Mouse (Mus musculus) midbrain, embryonic 15.5 days (tissue): ENCODE measurements at regions not wholly inside any gene's neighbourhood (a gene's known extent, or its start where the extent isn't known, plus 50 kb on each side); places are given as distances from the start of the nearest gene placed in this dataset.

ENCODE experiments used
- ATAC-seq: fragments of 200-750 bp; cut with Nextera tagmentation; replicated peaks from 2 replicates; pipeline ENCODE4 v1.8.0; 2017; ENCODE audit warnings: moderate TSS enrichment
- H3K27ac ChIP-seq: fragments of 300-500 bp; sonication (generic); 2 replicates; pipeline ENCODE4 v1.5.1; 2015; ENCODE audit warnings: mild to moderate bottlenecking, inconsistent platforms
- H3K27me3 ChIP-seq: fragments of 300-500 bp; sonication (generic); replicated peaks from 2 replicates; pipeline ENCODE4 v1.6.1; 2015; ENCODE audit warnings: inconsistent platforms
- H3K36me3 ChIP-seq: fragments of 300-500 bp; sonication (generic); replicated peaks from 2 replicates; pipeline ENCODE4 v1.6.1; 2015; ENCODE audit warnings: inconsistent platforms
- H3K4me1 ChIP-seq: fragments of 300-500 bp; sonication (generic); 2 replicates; pipeline ENCODE4 v1.6.1; 2015; ENCODE audit warnings: inconsistent platforms
- H3K4me2 ChIP-seq: fragments of 300-500 bp; sonication (generic); 2 replicates; pipeline ENCODE4 v1.6.1; 2015; ENCODE audit warnings: inconsistent platforms, mild to moderate bottlenecking, moderate library complexity
- H3K4me3 ChIP-seq: fragments of 300-500 bp; sonication (generic); 2 replicates; pipeline ENCODE4 v1.5.1; 2015; ENCODE audit warnings: mild to moderate bottlenecking, inconsistent platforms
- H3K9ac ChIP-seq: fragments of 300-500 bp; sonication (generic); 2 replicates; pipeline ENCODE4 v1.6.1; 2015; ENCODE audit warnings: mild to moderate bottlenecking, inconsistent platforms
- H3K9me3 ChIP-seq: fragments of 300-500 bp; sonication (generic); 2 replicates; pipeline ENCODE4 v1.6.1; 2016; ENCODE audit warnings: inconsistent platforms
- WGBS: fragments of 180-500 bp; shearing (Covaris S2); methylation state at CpG from one replicate; pipeline ENCODE4 v1.1.7; 2015; ENCODE audit warnings: mixed read lengths; 5-methylcytosine and 5-hydroxymethylcytosine counted together

- Histone ChIP-seq H3K27ac (no peak overlapping the region), H3K9ac (no peak overlapping the region), H3K4me1 (no peaks in the 10 kb centered on the region), H3K4me2 (no peak overlapping the region), H3K36me3 (no peaks in the 10 kb centered on the region), H3K27me3 (no peaks in the 10 kb centered on the region), H3K4me3 (no peak overlapping the region), H3K9me3 (no peaks in the 10 kb centered on the region)
- 86% methylated on average over 12 of the region's 12 CpGs for WGBS
- ATAC-seq: no peak
Observed at GRCm38 (mm10) chr11:110670626-110671508, 271.9 kb downstream of the Map2k6 start.

GRCm38 (mm10) chr11:110672941-110673340 lies 274.0 kb downstream of the Map2k6 start:
- no peak overlapping the region for H3K9ac ChIP-seq
- no peaks in the 10 kb centered on the region for H3K36me3 ChIP-seq
- no peaks in the 10 kb centered on the region for H3K27me3 ChIP-seq
- no peak overlapping the region for H3K4me2 ChIP-seq
- ATAC-seq: no peak
- H3K4me1 ChIP-seq: no peaks in the 10 kb centered on the region
- no peak overlapping the region for H3K27ac ChIP-seq
- H3K9me3 ChIP-seq: no peaks in the 10 kb centered on the region
- WGBS: 14% methylated on average over 1 of the region's 1 CpGs
- H3K4me3 ChIP-seq: no peak overlapping the region

GRCm38 (mm10) chr11:110692824-110693223 lies 275.0 kb upstream of the Kcnj16 start:
- no peak overlapping the region for H3K9ac ChIP-seq
- no peaks in the 10 kb centered on the region for H3K9me3 ChIP-seq
- H3K27ac ChIP-seq: no peak overlapping the region
- no peak for ATAC-seq
- H3K4me2 ChIP-seq: no peak overlapping the region
- WGBS: 93% methylated on average over 4 of the region's 4 CpGs
- H3K4me1 ChIP-seq: no peaks in the 10 kb centered on the region
- H3K27me3 ChIP-seq: no peaks in the 10 kb centered on the region
- H3K4me3 ChIP-seq: no peak overlapping the region
- H3K36me3 ChIP-seq: no peaks in the 10 kb centered on the region

DNA sequence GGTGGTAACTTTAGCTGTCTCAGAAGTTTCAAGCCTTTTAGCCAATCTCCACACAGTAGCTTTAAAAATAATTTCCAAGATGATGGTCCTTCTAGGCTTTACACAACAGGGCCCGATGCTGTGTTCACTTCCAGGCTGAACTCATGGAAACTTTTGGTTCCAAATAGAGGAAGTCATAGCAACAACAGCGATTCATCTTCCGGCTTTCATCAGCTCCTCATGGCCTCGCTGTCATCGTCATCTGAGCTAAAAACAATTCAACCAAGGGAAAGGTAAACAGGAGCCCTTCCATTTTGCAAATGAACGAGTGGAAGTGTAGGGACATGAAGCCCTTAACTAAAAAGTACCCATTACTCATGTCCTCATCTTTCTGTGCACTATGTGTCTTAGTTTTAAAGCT lies 270.8 kb upstream of the Kcnj16 start:
- H3K4me1 ChIP-seq: no peaks in the 10 kb centered on the region
- 86% methylated on average over 6 of the region's 6 CpGs for WGBS
- H3K4me2 ChIP-seq: no peak overlapping the region
- no peaks in the 10 kb centered on the region for H3K9me3 ChIP-seq
- H3K27ac ChIP-seq: no peak overlapping the region
- no peaks in the 10 kb centered on the region for H3K27me3 ChIP-seq
- ATAC-seq: no peak
- H3K9ac ChIP-seq: no peak overlapping the region
- H3K4me3 ChIP-seq: no peak overlapping the region
- no peaks in the 10 kb centered on the region for H3K36me3 ChIP-seq

- WGBS: 81% methylated on average over 5 of the region's 5 CpGs
- no peak for ATAC-seq
- Histone ChIP-seq H3K4me2 (no peak overlapping the region), H3K4me3 (no peak overlapping the region), H3K36me3 (no peaks in the 10 kb centered on the region), H3K27ac (no peak overlapping the region), H3K27me3 (no peaks in the 10 kb centered on the region), H3K4me1 (no peaks in the 10 kb centered on the region), H3K9me3 (no peaks in the 10 kb centered on the region), H3K9ac (no peak overlapping the region)
Observed at GRCm38 (mm10) chr11:110698342-110698741, 269.5 kb upstream of the Kcnj16 start.

GRCm38 (mm10) chr11:110700976-110701375 lies 266.9 kb upstream of the Kcnj16 start:
- no peak overlapping the region for H3K9ac ChIP-seq
- ATAC-seq: no peak
- H3K4me3 ChIP-seq: no peak overlapping the region
- H3K4me1 ChIP-seq: no peaks in the 10 kb centered on the region
- no peaks in the 10 kb centered on the region for H3K9me3 ChIP-seq
- H3K27ac ChIP-seq: no peak overlapping the region
- WGBS: 92% methylated on average over 2 of the region's 2 CpGs
- no peaks in the 10 kb centered on the region for H3K36me3 ChIP-seq
- no peaks in the 10 kb centered on the region for H3K27me3 ChIP-seq
- H3K4me2 ChIP-seq: no peak overlapping the region

DNA sequence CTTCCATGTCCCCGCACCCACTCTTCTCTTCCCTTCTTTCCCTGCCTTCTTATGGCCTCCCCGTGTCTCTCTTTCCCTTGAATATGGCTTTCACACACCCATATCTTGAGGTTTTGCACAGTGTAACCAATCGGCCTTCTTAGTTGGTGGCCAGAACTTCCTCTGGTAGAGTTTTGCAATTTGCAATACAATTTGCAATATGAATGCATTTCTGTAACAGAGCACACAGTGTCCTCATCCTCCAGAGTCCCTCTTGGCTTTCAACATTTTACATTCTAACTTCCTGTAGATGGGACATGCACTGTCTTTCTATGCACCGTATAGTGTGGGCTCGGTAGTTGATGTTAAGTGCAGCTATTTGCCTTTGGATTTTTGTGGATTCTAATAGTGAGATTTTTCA lies 265.7 kb upstream of the Kcnj16 start:
- Histone ChIP-seq H3K27me3 (no peaks in the 10 kb centered on the region), H3K4me1 (no peaks in the 10 kb centered on the region), H3K4me3 (no peak overlapping the region), H3K36me3 (no peaks in the 10 kb centered on the region), H3K4me2 (no peak overlapping the region), H3K27ac (no peak overlapping the region), H3K9ac (no peak overlapping the region), H3K9me3 (no peaks in the 10 kb centered on the region)
- ATAC-seq: no peak
- 93% methylated on average over 5 of the region's 5 CpGs for WGBS

DNA sequence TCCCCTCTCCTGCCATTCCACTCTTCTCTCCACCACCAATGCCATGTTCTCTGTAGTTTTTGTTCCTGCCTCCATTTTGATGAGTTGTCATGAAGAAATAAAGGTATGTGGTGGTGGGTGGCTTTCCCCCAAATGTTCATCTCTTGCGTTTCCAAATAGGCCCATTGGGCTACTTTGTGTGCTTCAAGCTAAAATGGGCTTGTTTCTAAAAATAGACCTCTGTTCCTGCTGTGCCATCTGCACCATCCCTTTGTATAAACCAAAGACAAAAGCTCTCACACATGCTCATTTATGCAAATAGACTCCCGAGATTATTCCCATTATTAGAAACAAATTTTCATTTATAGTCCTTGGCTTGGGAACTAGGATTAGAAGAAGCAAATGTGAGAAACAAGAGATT lies 264.3 kb upstream of the Kcnj16 start:
- H3K9me3 ChIP-seq: no peaks in the 10 kb centered on the region
- no peak overlapping the region for H3K4me2 ChIP-seq
- H3K9ac ChIP-seq: no peak overlapping the region
- no peak for ATAC-seq
- H3K4me3 ChIP-seq: no peak overlapping the region
- no peaks in the 10 kb centered on the region for H3K27me3 ChIP-seq
- H3K4me1 ChIP-seq: no peaks in the 10 kb centered on the region
- H3K27ac ChIP-seq: no peak overlapping the region
- no peaks in the 10 kb centered on the region for H3K36me3 ChIP-seq
- WGBS: 58% methylated on average over 2 of the region's 2 CpGs

DNA sequence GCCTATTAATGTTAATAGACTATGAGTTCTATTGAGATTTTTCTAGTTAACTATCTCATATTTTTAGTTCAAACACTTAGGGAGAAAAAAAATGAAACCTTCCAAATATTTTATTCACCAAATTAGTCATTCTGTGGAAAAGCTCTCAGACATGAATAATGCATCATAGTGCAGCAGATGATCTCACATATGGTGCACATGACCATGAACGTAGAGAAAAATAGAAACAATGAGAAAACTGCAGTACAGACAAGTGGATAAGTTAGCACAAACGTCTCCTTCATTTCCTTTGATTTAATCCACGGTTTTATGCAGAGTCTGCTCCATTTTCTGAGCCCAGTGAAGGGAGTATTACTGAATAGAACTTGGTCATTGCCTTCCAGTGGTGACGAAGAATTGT lies 260.5 kb upstream of the Kcnj16 start:
- Histone ChIP-seq H3K36me3 (no peaks in the 10 kb centered on the region), H3K4me2 (no peak overlapping the region), H3K4me1 (no peaks in the 10 kb centered on the region), H3K4me3 (no peak overlapping the region), H3K27me3 (no peaks in the 10 kb centered on the region), H3K9me3 (no peaks in the 10 kb centered on the region), H3K9ac (no peak overlapping the region), H3K27ac (no peak overlapping the region)
- WGBS: 59% methylated on average over 4 of the region's 4 CpGs
- no peak for ATAC-seq

DNA sequence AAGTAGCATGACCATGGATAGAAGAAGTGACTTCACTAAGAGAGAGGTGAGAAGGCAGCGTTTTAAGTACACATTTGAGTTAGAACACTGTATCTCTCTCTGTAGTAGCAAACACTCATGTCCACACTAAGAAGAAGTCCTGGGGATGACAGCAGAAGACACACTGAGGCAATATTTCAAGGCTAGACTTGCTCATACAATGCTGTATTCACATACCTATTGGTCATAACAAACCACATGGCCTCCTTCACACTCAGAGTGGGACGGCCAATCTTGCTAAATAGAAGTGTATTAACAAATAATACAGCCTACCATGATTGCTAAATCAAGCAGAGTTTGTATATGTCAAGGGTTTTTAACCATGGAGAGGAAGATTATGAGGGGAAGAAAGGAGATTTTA lies 252.5 kb upstream of the Kcnj16 start:
- Histone ChIP-seq H3K27ac (no peak overlapping the region), H3K4me1 (no peaks in the 10 kb centered on the region), H3K9me3 (no peaks in the 10 kb centered on the region), H3K9ac (no peak overlapping the region), H3K27me3 (no peaks in the 10 kb centered on the region), H3K36me3 (no peaks in the 10 kb centered on the region), H3K4me3 (no peak overlapping the region), H3K4me2 (no peak overlapping the region)
- 83% methylated on average over 2 of the region's 2 CpGs for WGBS
- ATAC-seq: no peak

- Histone ChIP-seq H3K9ac (no peak overlapping the region), H3K4me2 (no peak overlapping the region), H3K27me3 (no peaks in the 10 kb centered on the region), H3K9me3 (no peaks in the 10 kb centered on the region), H3K4me3 (no peak overlapping the region), H3K27ac (no peak overlapping the region), H3K4me1 (no peaks in the 10 kb centered on the region), H3K36me3 (no peaks in the 10 kb centered on the region)
- no peak for ATAC-seq
- WGBS: 59% methylated on average over 1 of the region's 1 CpGs
Observed at GRCm38 (mm10) chr11:110716369-110716768, 251.5 kb upstream of the Kcnj16 start.

DNA sequence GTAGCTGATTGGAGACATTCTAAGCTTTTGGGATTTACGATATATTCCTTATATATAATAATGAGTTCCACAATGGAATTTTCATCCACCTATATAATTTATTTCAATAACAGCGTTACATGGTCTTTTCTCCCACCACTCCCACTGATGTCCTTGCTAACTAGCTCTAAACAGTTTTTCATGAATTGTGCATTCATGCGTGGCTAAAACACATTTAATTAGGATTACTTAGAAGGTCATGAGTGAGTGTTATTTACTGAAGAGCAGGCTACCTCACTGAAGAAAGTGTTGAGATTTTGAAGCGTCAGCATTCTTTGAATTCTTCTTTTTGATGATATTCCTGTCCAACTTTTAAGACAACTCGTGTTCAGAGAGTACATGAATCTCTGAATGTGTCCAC lies 245.1 kb upstream of the Kcnj16 start:
- Histone ChIP-seq H3K9ac (no peak overlapping the region), H3K27ac (no peak overlapping the region), H3K4me1 (no peaks in the 10 kb centered on the region), H3K4me3 (no peak overlapping the region), H3K9me3 (no peaks in the 10 kb centered on the region), H3K4me2 (no peak overlapping the region), H3K27me3 (no peaks in the 10 kb centered on the region), H3K36me3 (no peaks in the 10 kb centered on the region)
- WGBS: 74% methylated on average over 5 of the region's 5 CpGs
- ATAC-seq: no peak

DNA sequence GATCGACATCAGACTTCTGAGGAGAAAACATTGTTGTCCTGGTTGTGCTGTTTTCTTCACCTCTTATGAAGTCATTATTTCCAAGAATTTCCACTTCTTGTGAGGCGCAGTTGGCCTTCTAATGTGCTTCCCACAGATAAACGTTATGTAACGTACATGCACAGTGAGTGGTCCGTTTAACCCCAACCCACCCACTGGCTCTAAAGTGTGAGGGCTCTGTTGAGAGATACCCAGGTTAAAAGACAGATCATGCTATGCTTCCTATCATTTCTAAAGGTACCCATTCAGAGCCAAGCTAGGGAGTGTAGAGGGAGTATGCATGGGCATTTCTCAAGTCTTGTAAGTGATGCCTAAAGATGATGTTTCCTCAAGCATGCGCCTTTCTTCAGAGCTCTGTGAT lies 243.9 kb upstream of the Kcnj16 start:
- Histone ChIP-seq H3K27ac (no peak overlapping the region), H3K4me1 (no peaks in the 10 kb centered on the region), H3K27me3 (no peaks in the 10 kb centered on the region), H3K4me3 (no peak overlapping the region), H3K9ac (no peak overlapping the region), H3K4me2 (no peak overlapping the region), H3K36me3 (no peaks in the 10 kb centered on the region), H3K9me3 (no peaks in the 10 kb centered on the region)
- 90% methylated on average over 6 of the region's 6 CpGs for WGBS
- ATAC-seq: no peak
